Mouse (Mus musculus) heart, postnatal 0 days (tissue): Measurements from ENCODE around the gene Prkch.

Source experiments
- CTCF ChIP-seq: IDR thresholded peaks from 2 replicates; pipeline ENCODE4 v1.5.1; 2016; ENCODE audit warnings: antibody characterized with exemption, control low read depth, low read depth
- EP300 ChIP-seq: IDR thresholded peaks from 2 replicates; pipeline ENCODE4 v1.6.1; 2016; ENCODE audit warnings: antibody characterized with exemption, low read depth

GRCm38 (mm10) chr12:73613183-73613582 is 28.6 kb downstream of the Prkch start:
- TF ChIP-seq CTCF (no peak), EP300 (no peak)
